Mouse (Mus musculus) stomach, postnatal 0 days (tissue): Measurements from ENCODE around the gene Ogg1.

Experiments
- CTCF ChIP-seq: IDR thresholded peaks from 2 replicates; pipeline ENCODE4 v1.5.1; 2016; ENCODE audit warnings: antibody characterized with exemption, low read depth, mild to moderate bottlenecking, moderate library complexity
- EP300 ChIP-seq: optimal IDR thresholded peaks from 2 replicates; pipeline ENCODE3; 2016; ENCODE audit warnings: antibody characterized with exemption

DNA sequence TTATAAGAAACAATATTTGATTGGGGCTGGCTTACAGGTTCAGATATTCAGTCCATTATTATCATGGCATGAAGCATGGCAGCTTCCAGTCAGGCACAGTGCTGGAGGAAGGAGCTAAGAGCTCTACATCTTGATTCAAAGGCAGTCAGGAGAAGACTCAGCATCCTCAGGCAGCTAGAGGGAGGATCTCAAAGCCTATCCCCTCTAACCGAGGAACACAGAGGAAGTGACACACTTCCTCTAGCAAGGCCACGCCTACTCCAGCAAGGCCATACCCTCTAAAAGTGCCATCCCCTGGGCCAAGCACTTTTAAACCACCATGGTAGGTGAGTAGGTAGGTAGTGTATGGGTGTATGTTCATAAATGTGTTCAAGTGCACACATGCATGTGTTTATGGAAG lies 3.8 kb downstream of the Ogg1 start:
- no peak for TF ChIP-seq CTCF
- TF ChIP-seq EP300, result no peak
